Comparison of ENCODE assay signal across 9 mouse cellular contexts in the genomic region with DNA sequence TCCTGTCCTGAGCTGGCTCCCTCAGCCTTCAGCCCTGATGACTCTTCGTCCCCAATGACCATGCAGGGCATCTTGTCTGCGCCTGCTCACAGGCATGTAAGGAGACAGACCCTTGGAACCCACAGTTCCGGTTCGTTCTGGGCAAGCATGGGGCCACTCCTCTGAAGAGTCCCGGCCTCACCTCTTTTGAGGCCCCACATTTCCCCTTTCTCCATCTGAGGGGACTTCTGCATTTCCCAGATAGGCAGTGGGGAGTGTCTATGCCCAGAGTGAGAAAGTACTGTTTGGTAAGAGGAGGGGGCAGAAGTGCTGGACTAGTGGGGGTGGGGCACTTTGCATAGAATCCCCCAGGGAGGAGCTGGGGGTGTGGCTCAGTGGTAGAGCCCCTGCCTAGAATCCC. TPM values are rescaled to one million over a fixed set of nuclear protein-coding genes. Genes with fewer than 3 reads are reported as not detected.
DNase-seq lines count a peak whose midpoint lies in the region; ATAC-seq and TF ChIP-seq lines count a peak whose summit lies in the region.
"Had no signal": no experiment of that assay in that cellular context is flagged by ENCODE, and none has a peak within 500 bp of the region (broad histone marks: within the 10 kb centered on the region; RNA-seq: fewer than 3 reads in every experiment).

No protein-coding gene starts in this region.

- H3K9me3 ChIP-seq in G1E (replicated peaks): no peaks in the 10 kb centered on the region
- H3K9me3 ChIP-seq in intestine, embryonic 16.5 days (ENCODE audit: control insufficient read depth, low read length): no peaks in the 10 kb centered on the region
- H3K9me3 ChIP-seq: kidney, embryonic 15.5 days had no signal

- peaks cover 66% of the 10 kb centered on the region for H3K4me1 ChIP-seq in G1E (ENCODE audit: insufficient read depth, low read depth, low read length)
- peaks cover 34% of the 10 kb centered on the region for H3K4me1 ChIP-seq in intestine, embryonic 16.5 days (ENCODE audit: control insufficient read depth, insufficient read depth, low read length)

- peak; percentile 32 to 37 for DNase-seq in B cell, adult 2 months
- peak; percentile 84 for DNase-seq in G1E (ENCODE audit: low spot score)
- DNase-seq in gastrocnemius, postnatal 10 days: no peak
- no peak for DNase-seq in adrenal gland, adult 8-10 months
- no peak for DNase-seq in thymus, postnatal 25 days
- DNase-seq: right cerebral cortex, postnatal 25 days had no signal

- peak; percentile 79 for ATAC-seq in G1E (ENCODE audit: extremely low read depth, insufficient number of reproducible peaks, low FRiP score, poor library complexity, severe bottlenecking)
- ATAC-seq in intestine, embryonic 16.5 days: peak; percentile 37
- peak; percentile 81 for ATAC-seq in megakaryocyte, adult 5-6 weeks (ENCODE audit: poor library complexity, severe bottlenecking)

- H3K36me3 ChIP-seq in G1E (replicated peaks): no peaks in the 10 kb centered on the region
- peaks cover 4% of the 10 kb centered on the region; the same call in 1 of the 2 replicates for H3K36me3 ChIP-seq in intestine, embryonic 16.5 days (ENCODE audit: control insufficient read depth, insufficient read depth, low read length)
- H3K36me3 ChIP-seq: kidney, embryonic 15.5 days had no signal

- H3K27ac ChIP-seq in intestine, embryonic 16.5 days (ENCODE audit: low read length): peak overlapping the region; percentile 75

- peak overlapping the region; percentile 52; the same call in 1 of the 2 replicates for H3K4me3 ChIP-seq in G1E (ENCODE audit: low read depth, low read length)
- H3K4me3 ChIP-seq in intestine, embryonic 16.5 days (ENCODE audit: low read length): no peak overlapping the region
- H3K4me3 ChIP-seq: kidney, embryonic 15.5 days had no signal

- 0 out of 2 replicates have a peak overlapping the region, but pooled peaks have one; percentile 9 for H3K9ac ChIP-seq in intestine, embryonic 16.5 days (ENCODE audit: low read depth, low read length)
- H3K9ac ChIP-seq: kidney, embryonic 15.5 days had no signal

- no peak for TF ChIP-seq CTCF in G1E (IDR thresholded peaks at IDR 0.05; ENCODE audit: low read depth, low read length)

- H3K27me3 ChIP-seq in G1E (ENCODE audit: insufficient read depth, low read length): peaks cover 26% of the 10 kb centered on the region
- no peaks in the 10 kb centered on the region for H3K27me3 ChIP-seq in intestine, embryonic 16.5 days (replicated peaks; ENCODE audit: control insufficient read depth, insufficient read depth, low read length)
- H3K27me3 ChIP-seq: kidney, embryonic 15.5 days had no signal

- WGBS in intestine, embryonic 16.5 days: 76% methylated on average over 5 of the region's 5 CpGs

- H3K4me2 ChIP-seq in intestine, embryonic 16.5 days (ENCODE audit: low read depth, low read length): no peak overlapping the region
- H3K4me2 ChIP-seq: kidney, embryonic 15.5 days had no signal

RNA-seq across cellular contexts. Expression of a gene that starts 35.0 kb away (rescaled TPM):
- total RNA-seq in G1E (2014; fragmentation: Nextera tagmentation) (37.3 and 45.3 TPM in 2 replicates), G1E (2017) (22.3 and 23.9 TPM in 2 replicates)
- 68.0 and 71.2 TPM in 2 replicates for polyA plus RNA-seq in G1E (2012)
- 136 and 143 TPM in 2 replicates for polyA plus RNA-seq in intestine, embryonic 16.5 days (2015; fragmentation: Nextera tagmentation; extraction: Ambion mirVana)
- total RNA-seq in megakaryocyte, adult 5-6 weeks (2015): 21.6 and 23.0 TPM in 2 replicates
- total RNA-seq in megakaryocyte, adult 5-6 weeks (2017): 18.5 and 23.1 TPM in 2 replicates
- 10 to 100 TPM; 48.4 to 55.6 TPM for total RNA-seq in gastrocnemius, postnatal 10 days (2021)
- total RNA-seq in adrenal gland, adult 8-10 months (2022): 100 to 1,000 TPM in 2 of 4 experiments, 10 to 100 TPM in 2; 96.6 to 112 (median 101) TPM

RNA-seq across cellular contexts. Expression of a gene that starts 38.3 kb away (rescaled TPM):
- total RNA-seq in G1E (2014; fragmentation: Nextera tagmentation): 1.2 and 2.3 TPM in 2 replicates
- 1.3 and 1.4 TPM in 2 replicates for total RNA-seq in G1E (2017)
- polyA plus RNA-seq in G1E (2012): 1.7 and 1.8 TPM in 2 replicates
- 5.3 and 6.3 TPM in 2 replicates for polyA plus RNA-seq in intestine, embryonic 16.5 days (2015; fragmentation: Nextera tagmentation; extraction: Ambion mirVana)
- total RNA-seq in megakaryocyte, adult 5-6 weeks (2015): 42.5 and 43.9 TPM in 2 replicates
- 56.9 and 61.1 TPM in 2 replicates for total RNA-seq in megakaryocyte, adult 5-6 weeks (2017)
- total RNA-seq in gastrocnemius, postnatal 10 days (2021): 1 to 10 TPM; 2.2 to 2.6 TPM
- total RNA-seq in adrenal gland, adult 8-10 months (2022): 1 to 10 TPM; 2.5 to 7.0 (median 3.9) TPM

Comparison
In these comparisons a context has a peak if more than half of its experiments do, and no peak if none do; other contexts are left out.
1. DNase-seq: peak in B cell, adult 2 months (2 of 2) and G1E (single experiment); none in gastrocnemius, postnatal 10 days (single experiment), adrenal gland, adult 8-10 months (single experiment) and thymus, postnatal 25 days (single experiment).
2. RNA of a gene that starts 38.3 kb away (total RNA-seq): 42.5 to 61.1 TPM in megakaryocyte, adult 5-6 weeks; 2.5 to 7.0 TPM in adrenal gland, adult 8-10 months, 2.2 to 2.6 TPM in gastrocnemius, postnatal 10 days and 1.2 to 2.3 TPM in G1E; every median in the first group is over 4 times any median in the second.
3. Peak in every context shown above with its lines, with median percentiles within 50 percentile points of each other: ATAC-seq.